Mouse (Mus musculus) embryonic facial prominence, embryonic 10.5 days (tissue): Measurements from ENCODE around the gene Nfkbiz. TPM values are rescaled to one million over a fixed set of nuclear protein-coding genes. Genes with fewer than 3 reads are reported as not detected.
"Not testable (repeated sequence)": the region's sequence is repeated elsewhere in the genome, so short reads cannot be mapped to it uniquely, and the experiment has no call there.

Experiments used
- DNase-seq: peaks from one replicate; pipeline ENCODE4 v3.0.0-alpha.2; 2017; ENCODE audit warnings: low spot score
- H3K27ac ChIP-seq: fragments of 300-500 bp; sonication (generic); replicated peaks from 2 replicates; pipeline ENCODE4 v1.5.1; 2016; ENCODE audit warnings: mild to moderate bottlenecking
- H3K27me3 ChIP-seq: fragments of 300-500 bp; sonication (generic); replicated peaks from 2 replicates; pipeline ENCODE4 v1.6.1; 2016; ENCODE audit warnings: low read depth, mild to moderate bottlenecking; ENCODE audit not compliant: poor library complexity, severe bottlenecking
- H3K36me3 ChIP-seq: fragments of 300-500 bp; sonication (generic); replicated peaks from 2 replicates; pipeline ENCODE4 v1.6.1; 2016; ENCODE audit warnings: mild to moderate bottlenecking, moderate library complexity
- H3K4me1 ChIP-seq: fragments of 300-500 bp; sonication (generic); 2 replicates; pipeline ENCODE4 v1.6.1; 2016
- H3K4me3 ChIP-seq: fragments of 300-500 bp; sonication (generic); 2 replicates; pipeline ENCODE4 v1.5.1; 2016; ENCODE audit warnings: mild to moderate bottlenecking, moderate library complexity
- H3K9me3 ChIP-seq: fragments of 300-500 bp; sonication (generic); 2 replicates; pipeline ENCODE4 v1.6.1; 2016; ENCODE audit warnings: mild to moderate bottlenecking
- WGBS: fragments of 180-500 bp; shearing (Covaris S2); methylation state at CpG from one replicate; pipeline ENCODE4 v1.1.7; 2016; 5-methylcytosine and 5-hydroxymethylcytosine counted together
- polyA plus RNA-seq: library from polyadenylated mRNA; unstranded; fragments of >200 nt; fragmentation: Nextera tagmentation; extraction: Ambion mirVana; gene quantifications from 2 replicates; pipeline ENCODE4 v1.2.1, GENCODE M21; 2016

The Nfkbiz gene
- polyA plus RNA-seq, 1 experiment from 2014 or later, result 2.8 TPM

- H3K27me3 ChIP-seq, result no peaks in the 10 kb centered on the region
- WGBS, result 84% methylated on average over 3 of the region's 3 CpGs
- no peak for DNase-seq
Observed at GRCm38 (mm10) chr16:55850485-55850884, 11.8 kb upstream of the Nfkbiz start.

GRCm38 (mm10) chr16:55847679-55848078 lies 9.0 kb upstream of the Nfkbiz start:
- peaks cover 32% of the 10 kb centered on the region for H3K36me3 ChIP-seq
- H3K9me3 ChIP-seq, result no peaks in the 10 kb centered on the region
- H3K4me1 ChIP-seq, result peaks cover 3% of the 10 kb centered on the region; the same call in 1 of the 2 replicates
- H3K27ac ChIP-seq, result no peak overlapping the region
- no peaks in the 10 kb centered on the region for H3K27me3 ChIP-seq
- no peak overlapping the region for H3K4me3 ChIP-seq
- 87% methylated on average over 8 of the region's 8 CpGs for WGBS
- DNase-seq, result no peak

More at GRCm38 (mm10) chr16:55850485-55850884, 11.8 kb upstream of the Nfkbiz start:
- H3K4me1 ChIP-seq, result peaks cover 3% of the 10 kb centered on the region; the same call in 1 of the 2 replicates
- H3K27ac ChIP-seq, result no peak overlapping the region
- no peak overlapping the region for H3K4me3 ChIP-seq
- H3K9me3 ChIP-seq, result no peaks in the 10 kb centered on the region
- H3K36me3 ChIP-seq, result peaks cover 21% of the 10 kb centered on the region; the same call in 1 of the 2 replicates

DNA sequence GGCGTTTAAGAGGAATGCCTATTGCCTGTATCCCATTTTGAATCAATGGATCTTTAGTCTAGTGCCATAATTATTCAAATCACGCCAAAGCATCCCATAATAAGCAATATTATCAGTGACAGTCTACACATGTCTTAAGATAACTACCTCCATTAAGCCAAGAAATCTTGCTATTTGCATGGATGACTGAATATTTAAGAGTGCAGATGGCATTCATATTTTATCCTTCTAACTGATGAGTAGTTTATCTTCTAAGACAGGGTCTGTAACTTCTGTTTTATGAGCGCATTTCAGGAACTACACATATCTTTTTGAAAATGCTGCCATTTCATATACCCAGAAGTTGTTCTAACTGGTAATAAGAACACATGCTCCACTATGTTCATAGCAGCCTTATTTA lies 6.1 kb upstream of the Nfkbiz start:
- DNase-seq, result no peak
- no peak overlapping the region for H3K27ac ChIP-seq
- no peak overlapping the region for H3K4me3 ChIP-seq
- H3K4me1 ChIP-seq, result no peaks in the 10 kb centered on the region
- peaks cover 26% of the 10 kb centered on the region for H3K36me3 ChIP-seq
- no peaks in the 10 kb centered on the region for H3K9me3 ChIP-seq
- no peaks in the 10 kb centered on the region for H3K27me3 ChIP-seq
- 91% methylated on average over 3 of the region's 3 CpGs for WGBS

DNA sequence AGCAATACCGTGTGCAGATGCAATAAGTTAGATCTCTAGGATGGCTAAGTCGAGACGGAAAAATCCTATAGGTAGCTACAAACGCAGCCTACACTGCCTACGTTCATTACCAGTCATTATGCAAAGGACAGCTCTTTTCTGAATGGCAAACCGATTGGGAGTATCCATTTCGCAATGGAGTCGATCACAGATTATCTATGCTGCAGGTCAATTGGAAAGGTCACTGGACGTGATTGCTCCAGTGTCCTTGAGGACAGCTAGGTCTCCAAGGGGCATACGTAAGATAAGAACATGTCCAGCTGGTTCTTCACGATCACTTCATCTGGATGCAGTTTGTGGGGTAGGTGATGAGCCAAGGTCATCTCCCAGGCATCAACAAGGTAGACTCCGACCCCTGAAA lies 5.2 kb upstream of the Nfkbiz start:
- no peaks in the 10 kb centered on the region for H3K27me3 ChIP-seq
- H3K27ac ChIP-seq, result no peak overlapping the region
- WGBS, result 91% methylated on average over 12 of the region's 12 CpGs
- no peaks in the 10 kb centered on the region for H3K9me3 ChIP-seq
- DNase-seq, result no peak
- peaks cover 2% of the 10 kb centered on the region; the same call in 1 of the 2 replicates for H3K4me1 ChIP-seq
- H3K36me3 ChIP-seq, result peaks cover 21% of the 10 kb centered on the region
- H3K4me3 ChIP-seq, result no peak overlapping the region

DNA sequence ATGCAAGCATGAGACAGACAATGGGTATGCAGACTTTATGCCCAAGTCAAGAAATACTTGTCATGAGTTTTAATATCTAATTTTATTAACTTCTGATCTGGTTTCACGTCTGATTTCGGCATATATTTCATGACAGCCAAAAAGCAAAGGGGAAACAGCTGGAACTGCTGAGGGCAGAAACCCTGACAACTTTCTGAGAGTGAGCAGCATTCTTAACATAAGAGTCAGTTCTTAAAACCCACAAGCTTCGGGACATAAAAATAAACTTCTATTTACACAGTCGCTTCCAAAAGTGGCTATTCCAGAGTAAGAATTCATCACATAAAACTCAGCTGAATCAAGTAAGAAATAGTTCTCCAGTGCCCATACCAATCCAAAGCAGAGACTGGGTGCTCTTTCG lies 4.4 kb upstream of the Nfkbiz start:
- no peak overlapping the region for H3K4me3 ChIP-seq
- H3K9me3 ChIP-seq, result no peaks in the 10 kb centered on the region
- DNase-seq, result no peak
- H3K27ac ChIP-seq, result no peak overlapping the region
- H3K36me3 ChIP-seq, result peaks cover 20% of the 10 kb centered on the region
- no peaks in the 10 kb centered on the region for H3K27me3 ChIP-seq
- WGBS, result 93% methylated on average over 5 of the region's 5 CpGs
- H3K4me1 ChIP-seq, result peaks cover 10% of the 10 kb centered on the region; the same call in 1 of the 2 replicates

GRCm38 (mm10) chr16:55841506-55841905 lies 2.8 kb upstream of the Nfkbiz start:
- Histone ChIP-seq H3K27ac (no peak overlapping the region), H3K4me3 (no peak overlapping the region), H3K36me3 (peaks cover 15% of the 10 kb centered on the region), H3K27me3 (no peaks in the 10 kb centered on the region), H3K9me3 (no peaks in the 10 kb centered on the region), H3K4me1 (peaks cover 18% of the 10 kb centered on the region)
- DNase-seq, result no peak
- 89% methylated on average over 6 of the region's 6 CpGs for WGBS

- no peak for DNase-seq
- Histone ChIP-seq H3K27me3 (no peaks in the 10 kb centered on the region), H3K4me1 (peaks cover 22% of the 10 kb centered on the region), H3K4me3 (peak overlapping the region; percentile 75), H3K27ac (peak overlapping the region; percentile 98), H3K36me3 (peaks cover 16% of the 10 kb centered on the region), H3K9me3 (no peaks in the 10 kb centered on the region)
- WGBS, result 19% methylated on average over 3 of the region's 3 CpGs
Observed at GRCm38 (mm10) chr16:55838129-55838509, 580 bp downstream of the Nfkbiz start.

DNA sequence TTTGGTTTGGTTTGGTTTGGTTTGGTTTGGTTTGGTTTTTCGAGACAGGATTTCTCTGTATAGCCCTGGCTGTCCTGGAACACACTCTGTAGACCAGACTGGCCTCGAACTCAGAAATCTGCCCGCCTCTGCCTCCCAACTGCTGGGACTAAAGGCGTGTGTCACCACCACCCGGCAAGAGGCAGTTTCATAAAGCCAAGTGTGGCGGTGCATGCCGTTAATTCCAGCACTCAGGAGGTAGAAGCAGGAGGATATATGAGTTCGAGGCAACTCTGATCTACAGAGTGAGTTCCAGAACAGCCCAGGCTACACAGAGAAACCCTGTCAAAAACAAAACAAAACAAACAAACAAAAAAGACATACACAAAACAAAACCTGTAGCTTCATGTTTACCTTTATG lies 1.0 kb downstream of the Nfkbiz start:
- not testable (repeated sequence) for H3K9me3 ChIP-seq, H3K27me3 ChIP-seq, DNase-seq
- 92% methylated on average over 8 of the region's 8 CpGs for WGBS
- Histone ChIP-seq H3K36me3 (peaks cover 17% of the 10 kb centered on the region), H3K4me3 (peak overlapping the region; percentile 75), H3K27ac (peak overlapping the region; percentile 98; the same call in 1 of the 2 replicates), H3K4me1 (peaks cover 22% of the 10 kb centered on the region)

DNA sequence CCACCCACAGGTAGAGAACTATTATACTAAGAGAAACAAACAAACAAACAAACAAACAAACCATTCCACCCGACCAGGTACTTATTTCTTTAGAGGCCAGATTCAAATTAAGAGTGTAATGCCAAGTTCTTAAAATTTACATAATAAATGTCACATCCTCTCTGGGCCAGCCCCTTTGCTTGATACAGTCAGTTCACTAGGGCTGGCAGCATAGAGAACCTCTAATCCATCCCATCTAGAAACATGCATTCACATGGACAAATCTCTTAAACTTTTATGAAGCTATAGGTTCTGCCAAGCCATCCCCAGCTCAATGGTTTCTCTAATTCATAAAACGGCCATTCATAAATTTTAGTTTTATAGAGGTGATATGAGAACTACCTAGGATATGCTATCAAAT lies 1.5 kb downstream of the Nfkbiz start:
- WGBS, result 83% methylated on average over 2 of the region's 2 CpGs
- DNase-seq, result no peak
- H3K27me3 ChIP-seq, result no peaks in the 10 kb centered on the region
- no peak overlapping the region for H3K4me3 ChIP-seq
- H3K36me3 ChIP-seq, result peaks cover 17% of the 10 kb centered on the region
- H3K27ac ChIP-seq, result no peak overlapping the region
- H3K9me3 ChIP-seq, result no peaks in the 10 kb centered on the region
- peaks cover 22% of the 10 kb centered on the region for H3K4me1 ChIP-seq

DNA sequence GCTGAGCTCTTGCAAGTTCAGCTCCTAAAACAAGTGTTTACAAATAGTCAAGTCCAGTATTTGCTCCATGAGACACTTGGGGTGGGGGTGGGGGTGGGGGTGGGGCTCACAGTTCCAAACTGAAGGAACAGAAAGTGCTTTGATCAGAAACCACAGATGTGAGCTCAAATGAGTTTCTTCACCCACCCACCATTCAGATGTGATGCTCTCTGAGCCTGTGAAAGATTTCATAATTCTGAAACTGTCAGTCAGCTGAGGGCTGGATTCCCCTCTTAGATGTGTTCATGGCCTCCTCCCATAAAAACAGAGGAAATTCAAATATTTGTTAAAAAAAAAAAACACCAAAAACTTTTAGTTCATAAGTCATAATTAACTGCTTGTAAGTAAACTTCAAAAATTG lies 2.9 kb downstream of the Nfkbiz start:
- H3K4me3 ChIP-seq, result no peak overlapping the region
- H3K4me1 ChIP-seq, result peaks cover 22% of the 10 kb centered on the region
- no peak overlapping the region for H3K27ac ChIP-seq
- H3K9me3 ChIP-seq, result no peaks in the 10 kb centered on the region
- H3K27me3 ChIP-seq, result no peaks in the 10 kb centered on the region
- no peak for DNase-seq
- peaks cover 22% of the 10 kb centered on the region for H3K36me3 ChIP-seq

- Histone ChIP-seq H3K4me1 (peaks cover 8% of the 10 kb centered on the region), H3K4me3 (no peak overlapping the region), H3K27me3 (no peaks in the 10 kb centered on the region), H3K36me3 (peaks cover 22% of the 10 kb centered on the region), H3K9me3 (no peaks in the 10 kb centered on the region), H3K27ac (no peak overlapping the region)
- 96% methylated on average over 8 of the region's 8 CpGs for WGBS
- DNase-seq, result no peak
Observed at GRCm38 (mm10) chr16:55832617-55833016, 6.1 kb downstream of the Nfkbiz start.

DNA sequence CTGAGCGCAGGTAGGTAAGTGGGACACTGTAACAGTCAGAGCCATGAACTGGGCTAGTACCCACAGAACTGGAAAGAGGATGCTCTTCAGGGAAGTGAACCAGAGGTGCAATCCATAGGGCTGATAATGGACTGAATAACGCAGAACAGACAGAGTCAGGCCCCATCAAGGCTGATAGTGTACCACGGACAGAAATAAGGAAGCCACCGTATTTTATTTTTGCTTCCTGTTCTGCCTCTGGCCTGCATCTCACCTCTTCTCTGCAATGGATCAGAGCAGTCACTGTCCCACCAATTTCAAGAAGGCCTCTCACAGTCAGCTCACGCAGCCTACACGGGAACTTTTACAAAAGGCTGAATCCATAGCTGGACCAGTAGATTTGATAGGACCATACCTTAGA lies 6.7 kb downstream of the Nfkbiz start:
- H3K36me3 ChIP-seq, result peaks cover 22% of the 10 kb centered on the region
- H3K9me3 ChIP-seq, result no peaks in the 10 kb centered on the region
- WGBS, result 91% methylated on average over 6 of the region's 6 CpGs
- peaks cover 7% of the 10 kb centered on the region for H3K4me1 ChIP-seq
- H3K4me3 ChIP-seq, result no peak overlapping the region
- H3K27ac ChIP-seq, result no peak overlapping the region
- no peak for DNase-seq
- no peaks in the 10 kb centered on the region for H3K27me3 ChIP-seq

DNA sequence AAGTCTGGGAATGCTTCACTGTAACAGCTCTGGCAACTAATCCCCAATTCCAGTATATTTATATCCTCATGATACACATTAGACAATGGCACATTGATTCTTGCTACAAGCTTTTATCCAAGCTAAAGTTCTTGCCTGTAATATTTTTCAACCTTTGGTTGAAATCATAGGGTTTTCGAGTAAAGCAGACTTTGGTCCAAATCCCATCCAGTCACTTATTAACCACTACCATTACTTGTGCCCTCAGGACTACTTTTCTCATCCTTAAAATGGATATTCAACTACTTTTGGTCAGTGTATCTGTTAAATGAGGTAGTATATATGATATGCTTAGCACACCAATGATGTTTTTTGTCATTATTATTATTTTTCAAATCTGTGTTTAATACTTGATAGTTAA lies 7.2 kb downstream of the Nfkbiz start:
- Histone ChIP-seq H3K9me3 (no peaks in the 10 kb centered on the region), H3K36me3 (peaks cover 22% of the 10 kb centered on the region), H3K27ac (no peak overlapping the region), H3K4me3 (no peak overlapping the region), H3K4me1 (peaks cover 4% of the 10 kb centered on the region), H3K27me3 (no peaks in the 10 kb centered on the region)
- DNase-seq, result no peak
- WGBS, result 93% methylated on average over 1 of the region's 1 CpGs
